Mouse (Mus musculus): ENCODE measurements at regions not wholly inside any gene's neighbourhood (a gene's known extent, or its start where the extent isn't known, plus 50 kb on each side); places are given as distances from the start of the nearest gene placed in this dataset.
A peak's percentile ranks its signal among the peaks of the same experiment; 100 is the strongest.

DNA sequence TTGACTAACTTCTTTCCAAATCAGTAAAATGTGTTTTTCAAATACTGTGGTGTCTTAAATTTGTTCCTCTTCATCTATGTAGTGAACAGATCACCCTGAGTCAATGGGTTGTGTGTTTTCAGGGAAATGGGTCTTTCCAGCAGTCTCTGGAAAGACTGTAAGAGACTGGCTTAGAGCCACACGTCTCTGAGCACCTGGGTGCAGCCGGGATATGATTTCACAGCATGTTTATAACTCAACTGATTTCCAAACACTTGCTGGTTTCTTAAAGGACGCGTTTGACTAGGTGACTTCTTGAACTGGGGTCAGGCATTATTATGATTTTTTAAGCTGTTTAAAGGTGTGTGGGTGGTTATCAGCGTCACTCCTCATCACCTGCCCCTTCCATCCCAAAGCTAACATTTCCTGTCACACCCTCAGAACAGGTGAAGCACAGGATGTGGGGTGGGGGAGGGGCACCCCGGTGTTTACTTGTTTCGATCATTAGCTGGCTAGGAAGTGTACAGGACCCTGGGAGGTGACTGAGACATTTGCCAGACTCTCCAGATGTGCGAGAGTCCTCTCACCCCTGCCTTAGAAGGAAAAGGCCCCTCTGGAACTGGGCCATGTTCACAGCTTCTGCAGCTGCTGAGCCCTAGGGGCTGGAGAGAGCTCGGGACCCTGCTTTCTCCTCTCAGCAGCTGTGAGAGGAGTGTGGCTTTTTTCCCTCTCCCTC is 229.8 kb downstream of the Cd109 start:
- TF ChIP-seq CTCF (IDR thresholded peaks at IDR 0.05), result no peak
- peak; percentile 57 for TF ChIP-seq EP300 (IDR thresholded peaks at IDR 0.05)
